Mouse (Mus musculus) brain, adult 10 weeks (tissue): Measurements from ENCODE around the gene Efcab7. TPM values are rescaled to one million over a fixed set of nuclear protein-coding genes. Genes with fewer than 3 reads are reported as not detected.

Experiments
- polyA plus RNA-seq: library from polyadenylated mRNA; stranded (reverse); fragments of 350-450 nt; fragmentation: Illumina TruSeq; extraction: RNeasy Lipid Tissue Mini Kit (QIAGEN cat#74804); gene quantifications from one replicate; pipeline ENCODE4 v1.2.3, GENCODE M21; 2015; ENCODE audit warnings: low read depth, low replicate concordance

The Efcab7 gene
- 6.6 TPM for polyA plus RNA-seq

GRCm38 (mm10) chr4:99829094-99830073 is at the start of gene Efcab7:
Efcab7 (plus strand) TSS chr4:99829198.

GRCm38 (mm10) chr4:99929149-99929612 is 100.2 kb downstream of the Efcab7 start, which contains the start of gene Pgm1:
Pgm1 (plus strand) TSS chr4:99929414.

GRCm38 (mm10) chr4:99929613-99930517 is 100.9 kb downstream of the Efcab7 start, which contains the start of gene Itgb3bp:
Itgb3bp (minus strand) TSS chr4:99929813.

Other genes with a start within 250 kb of the Efcab7 start
- gene Foxd3, start 172.9 kb upstream of the Efcab7 start, polyA plus RNA-seq, result not detected
- 12.3 TPM for gene Alg6, start 113.5 kb upstream of the Efcab7 start, polyA plus RNA-seq
- 57.9 TPM for gene Pgm1, start 100.2 kb downstream of the Efcab7 start, polyA plus RNA-seq
- gene Itgb3bp, start 100.6 kb downstream of the Efcab7 start, polyA plus RNA-seq, result 8.9 TPM